Mouse (Mus musculus) intestine, postnatal 0 days (tissue): ENCODE results near the gene Ggt6. TPM values are rescaled to one million over a fixed set of nuclear protein-coding genes. Genes with fewer than 3 reads are reported as not detected.

ENCODE experiments used
- ATAC-seq: fragments of 200-750 bp; cut with Nextera tagmentation; 2 replicates; pipeline ENCODE4 v1.8.0; 2017; ENCODE audit warnings: mild to moderate bottlenecking, moderate TSS enrichment, moderate library complexity
- H3K27ac ChIP-seq: fragments of 300-500 bp; sonication (generic); 2 replicates; pipeline ENCODE4 v1.5.1; 2014; ENCODE audit warnings: mild to moderate bottlenecking, low read depth, low read length, moderate library complexity
- H3K27me3 ChIP-seq: fragments of 300-500 bp; sonication (generic); replicated peaks from 2 replicates; pipeline ENCODE4 v1.6.1; 2014; ENCODE audit warnings: low read length, mixed read lengths; ENCODE audit not compliant: control insufficient read depth, insufficient read depth
- H3K36me3 ChIP-seq: fragments of 300-500 bp; sonication (generic); 2 replicates; pipeline ENCODE4 v1.6.1; 2014; ENCODE audit warnings: mild to moderate bottlenecking, moderate library complexity; ENCODE audit not compliant: control insufficient read depth, insufficient read depth
- H3K4me1 ChIP-seq: fragments of 300-500 bp; sonication (generic); replicated peaks from 2 replicates; pipeline ENCODE4 v1.6.1; 2014; ENCODE audit warnings: antibody characterized with exemption, low read length, mixed read lengths; ENCODE audit not compliant: control insufficient read depth, insufficient read depth
- H3K4me2 ChIP-seq: fragments of 300-500 bp; sonication (generic); replicated peaks from 2 replicates; pipeline ENCODE4 v1.6.1; 2014; ENCODE audit warnings: low read depth, mild to moderate bottlenecking, moderate library complexity
- H3K4me3 ChIP-seq: fragments of 300-500 bp; sonication (generic); 2 replicates; pipeline ENCODE4 v1.5.1; 2014; ENCODE audit warnings: low read depth, low read length
- H3K9ac ChIP-seq: fragments of 300-500 bp; sonication (generic); 2 replicates; pipeline ENCODE4 v1.6.1; 2014; ENCODE audit warnings: mild to moderate bottlenecking, low read depth, low read length
- H3K9me3 ChIP-seq: fragments of 300-500 bp; sonication (generic); 2 replicates; pipeline ENCODE4 v1.6.1; 2016; ENCODE audit warnings: mixed run types; ENCODE audit not compliant: control insufficient read depth
- CTCF ChIP-seq: sonication (generic); IDR thresholded peaks from 2 replicates; pipeline ENCODE4 v1.5.1; 2016; ENCODE audit warnings: low read depth, mild to moderate bottlenecking, control low read depth, antibody characterized with exemption, moderate library complexity
- WGBS: fragments of 180-500 bp; shearing (Covaris S2); extraction: QIAGEN DNeasy Blood & Tissue Kit; methylation state at CpG from one replicate; pipeline ENCODE4 v1.1.7; 2014; 5-methylcytosine and 5-hydroxymethylcytosine counted together
- polyA plus RNA-seq: library from polyadenylated mRNA; unstranded; fragments of >200 nt; fragmentation: Nextera tagmentation; extraction: Ambion mirVana; gene quantifications from 2 replicates; pipeline ENCODE4 v1.2.1, GENCODE M21; 2015

Ggt6 gene
- polyA plus RNA-seq, 1 experiment from 2014 or later = 8.6 TPM

GRCm38 (mm10) chr11:72413016-72413415, 22.3 kb upstream of the Ggt6 start:
- Histone ChIP-seq H3K4me1 (0 out of 2 replicates have a peak, but pooled peaks cover 3% of the 10 kb centered on the region), H3K36me3 (no peaks in the 10 kb centered on the region), H3K27me3 (no peaks in the 10 kb centered on the region), H3K9me3 (no peaks in the 10 kb centered on the region), H3K9ac (no peak overlapping the region), H3K27ac (no peak overlapping the region), H3K4me2 (no peak overlapping the region), H3K4me3 (no peak overlapping the region)
- no peak for ATAC-seq
- WGBS = 73% methylated on average over 7 of the region's 7 CpGs
- TF ChIP-seq CTCF = no peak

- 75% methylated on average over 5 of the region's 5 CpGs for WGBS
- no peak for ATAC-seq
- H3K9ac ChIP-seq = no peak overlapping the region
- no peaks in the 10 kb centered on the region for H3K36me3 ChIP-seq
- H3K27me3 ChIP-seq = no peaks in the 10 kb centered on the region
- no peak for TF ChIP-seq CTCF
- H3K4me2 ChIP-seq = no peak overlapping the region
- no peak overlapping the region for H3K4me3 ChIP-seq
- H3K27ac ChIP-seq = no peak overlapping the region
- H3K9me3 ChIP-seq = no peaks in the 10 kb centered on the region
- 0 out of 2 replicates have a peak, but pooled peaks cover under 1% of the 10 kb centered on the region for H3K4me1 ChIP-seq
Observed at GRCm38 (mm10) chr11:72413601-72414190, 21.6 kb upstream of the Ggt6 start.

- 67% methylated on average over 8 of the region's 8 CpGs for WGBS
- H3K9ac ChIP-seq = no peak overlapping the region
- H3K4me3 ChIP-seq = no peak overlapping the region
- no peaks in the 10 kb centered on the region for H3K9me3 ChIP-seq
- H3K36me3 ChIP-seq = no peaks in the 10 kb centered on the region
- no peaks in the 10 kb centered on the region for H3K27me3 ChIP-seq
- no peak overlapping the region for H3K4me2 ChIP-seq
- no peak overlapping the region for H3K27ac ChIP-seq
- no peak for TF ChIP-seq CTCF
- no peak for ATAC-seq
- no peaks in the 10 kb centered on the region for H3K4me1 ChIP-seq
Observed at GRCm38 (mm10) chr11:72415155-72415554, 20.2 kb upstream of the Ggt6 start.

GRCm38 (mm10) chr11:72416666-72417065, 18.7 kb upstream of the Ggt6 start:
- ATAC-seq = no peak
- 71% methylated on average over 5 of the region's 5 CpGs for WGBS
- Histone ChIP-seq H3K4me3 (no peak overlapping the region), H3K27me3 (no peaks in the 10 kb centered on the region), H3K27ac (no peak overlapping the region), H3K9me3 (no peaks in the 10 kb centered on the region), H3K4me2 (no peak overlapping the region), H3K36me3 (no peaks in the 10 kb centered on the region), H3K9ac (no peak overlapping the region), H3K4me1 (no peaks in the 10 kb centered on the region)
- no peak for TF ChIP-seq CTCF

- no peak overlapping the region for H3K27ac ChIP-seq
- no peak for TF ChIP-seq CTCF
- no peaks in the 10 kb centered on the region for H3K36me3 ChIP-seq
- no peak overlapping the region for H3K4me2 ChIP-seq
- ATAC-seq = no peak
- H3K4me1 ChIP-seq = no peaks in the 10 kb centered on the region
- 60% methylated on average over 4 of the region's 4 CpGs for WGBS
- H3K27me3 ChIP-seq = no peaks in the 10 kb centered on the region
- no peak overlapping the region for H3K4me3 ChIP-seq
- no peak overlapping the region for H3K9ac ChIP-seq
- no peaks in the 10 kb centered on the region for H3K9me3 ChIP-seq
Observed at GRCm38 (mm10) chr11:72417376-72417775, 17.9 kb upstream of the Ggt6 start.

- Histone ChIP-seq H3K4me1 (no peaks in the 10 kb centered on the region), H3K27me3 (no peaks in the 10 kb centered on the region), H3K36me3 (no peaks in the 10 kb centered on the region), H3K27ac (no peak overlapping the region), H3K9ac (no peak overlapping the region), H3K4me2 (no peak overlapping the region), H3K4me3 (no peak overlapping the region), H3K9me3 (no peaks in the 10 kb centered on the region)
- WGBS = 69% methylated on average over 8 of the region's 8 CpGs
- TF ChIP-seq CTCF = no peak
- ATAC-seq = no peak
Observed at GRCm38 (mm10) chr11:72418227-72418626, 17.1 kb upstream of the Ggt6 start.

GRCm38 (mm10) chr11:72419006-72419405, 16.3 kb upstream of the Ggt6 start:
- no peaks in the 10 kb centered on the region for H3K4me1 ChIP-seq
- no peak overlapping the region for H3K9ac ChIP-seq
- TF ChIP-seq CTCF = no peak
- H3K36me3 ChIP-seq = no peaks in the 10 kb centered on the region
- H3K27ac ChIP-seq = no peak overlapping the region
- H3K9me3 ChIP-seq = no peaks in the 10 kb centered on the region
- WGBS = 86% methylated on average over 6 of the region's 6 CpGs
- no peak overlapping the region for H3K4me2 ChIP-seq
- no peak for ATAC-seq
- no peaks in the 10 kb centered on the region for H3K27me3 ChIP-seq
- H3K4me3 ChIP-seq = no peak overlapping the region
